Mouse (Mus musculus) c-Kit-positive CD71-positive TER-119-negative erythroid progenitor cells, embryonic 14.5 days (primary cell): ENCODE measurements around the gene Scube1.

Source experiments
- DNase-seq: peaks from one replicate; pipeline ENCODE4 v3.0.0-alpha.2; 2013; ENCODE audit warnings: low read depth

Scube1 gene

GRCm38 (mm10) chr15:83724886-83725269 lies at the start of gene Scube1:
Gene Scube1, minus strand, starts transcription at chr15:83725021.
- peak; percentile 13 for DNase-seq

- DNase-seq: no peak
Measured at GRCm38 (mm10) chr15:83772953-83773352, 48.1 kb upstream of the Scube1 start.

GRCm38 (mm10) chr15:83772460-83772859 lies 47.6 kb upstream of the Scube1 start:
- no peak for DNase-seq

- DNase-seq: no peak
Measured at GRCm38 (mm10) chr15:83771346-83772053, 46.7 kb upstream of the Scube1 start.

GRCm38 (mm10) chr15:83765388-83766029 lies 40.7 kb upstream of the Scube1 start:
- DNase-seq: no peak

GRCm38 (mm10) chr15:83761512-83761911 lies 36.7 kb upstream of the Scube1 start:
- no peak for DNase-seq

GRCm38 (mm10) chr15:83760683-83761082 lies 35.9 kb upstream of the Scube1 start:
- DNase-seq: peak; percentile 6

GRCm38 (mm10) chr15:83758958-83759357 lies 34.1 kb upstream of the Scube1 start:
- DNase-seq: no peak

GRCm38 (mm10) chr15:83756742-83757141 lies 31.9 kb upstream of the Scube1 start:
- DNase-seq: no peak

GRCm38 (mm10) chr15:83749436-83749835 lies 24.6 kb upstream of the Scube1 start:
- no peak for DNase-seq

GRCm38 (mm10) chr15:83748986-83749385 lies 24.2 kb upstream of the Scube1 start:
- DNase-seq: no peak

GRCm38 (mm10) chr15:83746311-83746710 lies 21.5 kb upstream of the Scube1 start:
- DNase-seq: no peak

GRCm38 (mm10) chr15:83742018-83742417 lies 17.2 kb upstream of the Scube1 start:
- DNase-seq: no peak

- no peak for DNase-seq
Measured at GRCm38 (mm10) chr15:83740676-83741422, 16.0 kb upstream of the Scube1 start.

GRCm38 (mm10) chr15:83727626-83728025 lies 2.8 kb upstream of the Scube1 start:
- peak; percentile 15 for DNase-seq

- no peak for DNase-seq
Measured at GRCm38 (mm10) chr15:83726741-83727140, 1.9 kb upstream of the Scube1 start.

GRCm38 (mm10) chr15:83725556-83726200 lies 857 bp upstream of the Scube1 start:
- no peak for DNase-seq

- DNase-seq: no peak
Measured at GRCm38 (mm10) chr15:83724160-83724885, 498 bp downstream of the Scube1 start.

- no peak for DNase-seq
Measured at GRCm38 (mm10) chr15:83715582-83716228, 9.1 kb downstream of the Scube1 start.

GRCm38 (mm10) chr15:83712798-83713197 lies 12.0 kb downstream of the Scube1 start:
- no peak for DNase-seq

GRCm38 (mm10) chr15:83712361-83712760 lies 12.5 kb downstream of the Scube1 start:
- DNase-seq: no peak
